Mouse (Mus musculus): ENCODE measurements around the gene Gm6583.

Gm6583 gene

GRCm38 (mm10) chr5:112367338-112367737, 11.5 kb upstream of the Gm6583 start:
- no peak for DNase-seq

DNA sequence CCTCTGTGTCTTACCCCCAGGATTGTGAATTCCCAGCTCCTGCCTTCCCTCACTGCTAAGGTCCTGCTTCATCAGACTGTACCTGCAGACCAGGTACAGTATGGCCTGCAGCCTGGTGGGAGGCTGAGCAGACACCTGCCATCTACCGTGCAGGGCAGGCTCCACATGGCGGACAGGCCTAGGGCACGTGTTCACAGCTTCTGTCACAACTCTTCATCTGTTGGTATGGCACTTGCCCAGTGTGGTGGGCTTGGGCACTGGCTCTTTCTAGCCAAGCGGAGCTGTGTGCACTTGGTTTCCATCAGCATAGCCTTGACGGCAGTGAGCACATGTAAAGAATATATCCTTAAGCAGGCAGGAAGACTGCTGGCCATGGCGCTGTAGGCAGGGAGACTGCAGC, 11.0 kb upstream of the Gm6583 start:
- no peak for DNase-seq

- DNase-seq, result no peak
Measured at GRCm38 (mm10) chr5:112364184-112364797, 8.5 kb upstream of the Gm6583 start.

- DNase-seq, result no peak
Measured at GRCm38 (mm10) chr5:112360077-112360476, 4.2 kb upstream of the Gm6583 start.

DNA sequence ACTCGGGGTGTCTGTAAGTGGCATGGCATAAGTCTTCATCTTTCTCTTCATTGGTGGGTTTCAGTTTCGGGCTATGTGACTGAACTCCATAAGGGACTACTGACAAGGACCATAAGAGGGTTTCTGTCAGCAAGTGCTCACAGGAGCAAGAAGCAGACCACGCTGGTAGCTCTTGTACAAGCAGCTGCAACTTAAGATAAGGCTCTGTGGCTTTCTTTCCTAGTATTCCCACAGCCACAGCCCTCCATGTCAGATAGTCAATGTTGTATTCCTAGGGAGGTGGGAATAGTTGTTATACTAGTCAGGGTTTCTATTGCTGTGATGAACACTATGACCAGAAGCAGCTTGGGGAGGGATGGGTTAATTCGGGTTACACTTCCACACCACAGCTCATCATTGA, 3.7 kb upstream of the Gm6583 start:
- no peak for DNase-seq

DNA sequence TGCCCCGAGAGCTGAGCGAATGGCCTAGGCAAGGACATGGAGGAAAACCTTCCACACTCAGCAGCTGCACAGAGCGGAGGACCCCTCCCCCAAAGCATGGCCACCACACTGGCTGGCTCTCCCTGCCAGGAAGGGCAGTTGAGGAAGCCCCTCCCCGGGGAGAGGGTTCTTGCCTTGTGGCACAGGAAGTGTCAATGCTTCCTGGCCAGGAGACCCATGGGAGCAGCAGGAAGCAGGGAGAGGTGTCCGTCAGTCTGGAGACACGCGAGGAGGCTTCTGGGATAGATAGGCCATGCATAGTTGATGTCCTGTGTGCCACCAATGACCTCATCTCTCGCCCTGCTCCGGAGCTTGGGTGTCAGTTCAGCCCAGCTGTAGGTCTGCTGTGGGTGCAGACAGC, 489 bp upstream of the Gm6583 start:
- peak in 1 of 2 experiments; percentile 31 for DNase-seq

DNA sequence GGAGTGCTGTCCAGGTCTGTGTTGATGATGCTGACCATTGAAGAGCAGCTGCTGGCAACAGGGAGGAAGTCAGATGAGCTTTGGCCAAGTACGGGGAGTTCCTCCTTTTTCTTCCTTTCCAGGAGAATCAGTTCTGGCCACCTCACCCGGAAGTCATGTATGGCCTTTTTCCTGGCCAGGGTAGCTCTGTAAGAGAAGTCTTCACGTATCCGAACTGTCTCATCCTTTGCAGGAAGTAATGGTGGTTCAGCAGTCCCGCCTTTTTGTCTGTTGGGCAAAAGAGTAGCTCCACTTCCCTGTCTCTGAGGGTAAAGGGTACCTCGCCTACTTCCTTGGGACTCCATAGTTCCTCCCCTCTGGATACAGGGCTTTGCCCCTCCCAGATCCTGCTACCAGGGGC, 340 bp downstream of the Gm6583 start:
- no peak for DNase-seq

DNA sequence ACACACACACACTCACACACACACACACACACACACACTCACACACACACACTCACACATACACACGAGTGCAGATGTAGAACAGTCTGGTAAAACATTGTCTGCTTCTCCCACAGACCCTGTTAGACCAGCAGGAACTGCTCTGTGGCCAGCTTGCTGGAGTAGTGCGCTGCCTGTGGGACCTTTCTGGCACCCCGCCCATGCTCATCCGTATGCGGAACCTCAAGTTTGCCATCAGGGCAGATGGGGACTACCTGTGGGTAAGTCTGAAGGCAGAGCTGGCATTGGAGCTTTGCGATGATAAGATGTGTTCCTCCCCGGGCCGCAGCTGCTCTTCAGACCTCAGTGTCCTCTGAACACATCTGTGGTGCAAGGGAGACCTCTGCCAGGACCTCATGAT, 6.7 kb downstream of the Gm6583 start:
- no peak for DNase-seq

GRCm38 (mm10) chr5:112346211-112346965, 9.4 kb downstream of the Gm6583 start:
- DNase-seq, result no peak

DNA sequence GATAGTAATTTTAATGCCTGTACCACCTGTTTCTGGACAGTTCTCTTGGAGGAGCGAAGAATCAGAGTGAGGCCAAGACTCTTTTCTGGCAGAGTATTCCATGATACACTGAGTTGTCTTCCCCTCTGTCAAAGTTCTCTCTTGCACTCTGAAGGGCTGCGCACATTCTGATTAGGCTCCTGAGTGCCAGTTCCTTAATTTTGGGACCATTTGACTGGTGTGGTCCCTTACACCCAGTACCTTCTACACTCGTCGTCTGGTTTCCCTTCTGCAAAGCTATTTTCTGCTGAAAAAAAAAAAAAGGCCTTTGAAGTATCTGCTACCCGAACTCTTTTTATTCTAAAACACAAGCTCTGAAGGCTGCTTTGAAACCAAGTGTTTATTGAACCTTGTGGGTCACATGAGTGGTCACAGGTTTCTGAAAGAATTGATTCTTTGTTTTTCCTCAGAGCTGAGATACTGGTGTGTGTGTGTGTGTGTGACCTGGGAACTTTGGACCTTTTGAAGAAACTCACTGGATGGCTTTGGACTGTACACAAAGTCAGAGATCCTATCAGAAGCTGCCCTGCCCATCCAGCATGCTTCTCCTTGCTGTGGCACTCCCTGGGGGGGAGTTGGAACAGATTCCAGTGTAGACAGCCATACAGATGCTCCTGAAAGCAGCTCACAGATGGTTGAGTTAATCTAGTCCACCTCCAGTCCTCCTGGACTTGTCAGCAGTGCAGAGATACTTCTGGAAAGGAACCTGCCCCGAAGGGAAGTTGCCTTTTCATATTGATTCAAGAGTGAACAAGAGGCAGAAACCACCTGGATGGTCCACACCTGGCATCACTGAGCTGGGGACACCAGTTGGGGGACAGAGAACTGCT, 11.5 kb downstream of the Gm6583 start:
- peak; percentile 35 to 63 for DNase-seq

DNA sequence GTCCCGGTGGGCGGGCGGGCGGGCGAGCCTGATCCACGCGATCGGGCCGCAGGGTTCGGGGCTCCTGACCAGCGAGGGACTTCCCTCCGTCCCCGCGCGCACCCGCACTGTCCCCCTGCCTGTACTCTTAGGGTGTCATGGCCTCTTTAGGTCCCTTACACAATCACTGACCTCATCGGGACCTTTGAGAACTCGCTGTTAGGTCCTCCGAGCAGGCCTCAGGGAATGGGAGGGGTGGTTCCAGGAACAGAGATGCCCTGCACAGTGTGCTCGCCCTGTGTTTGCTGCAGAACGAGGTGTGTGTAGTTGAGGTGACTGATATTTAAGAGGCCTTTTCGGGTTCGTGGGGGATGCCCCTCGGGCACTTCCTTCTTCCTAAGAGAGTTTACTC, 12.6 kb downstream of the Gm6583 start:
- DNase-seq, result peak; percentile 17 to 23

GRCm38 (mm10) chr5:112342463-112343204, 13.2 kb downstream of the Gm6583 start, which contains the start of the genes Srrd and Hps4:
Srrd (minus strand) TSS chr5:112343040.
Hps4 (plus strand) TSS chr5:112343083.
- DNase-seq, result peak; percentile 67 to 78

DNA sequence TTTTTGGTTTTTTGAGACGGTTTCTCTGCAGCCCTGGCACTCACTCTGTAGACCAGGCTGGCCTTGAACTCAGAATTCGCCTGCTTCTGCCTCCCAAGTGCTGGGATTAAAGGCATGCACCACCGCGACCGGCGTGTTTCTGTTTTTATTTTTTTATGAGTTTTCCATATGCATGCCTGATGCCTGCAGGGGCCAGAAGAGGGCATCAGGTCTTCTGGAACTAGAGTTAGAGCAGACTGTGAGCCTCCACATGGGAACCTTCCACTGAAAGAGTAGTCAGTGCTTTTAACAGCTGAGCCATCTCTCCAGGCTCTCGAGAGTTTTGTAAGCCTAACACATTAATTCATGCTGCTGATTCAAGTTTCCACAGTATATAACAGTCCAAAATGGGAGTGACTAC, 16.6 kb downstream of the Gm6583 start:
- no peak for DNase-seq

DNA sequence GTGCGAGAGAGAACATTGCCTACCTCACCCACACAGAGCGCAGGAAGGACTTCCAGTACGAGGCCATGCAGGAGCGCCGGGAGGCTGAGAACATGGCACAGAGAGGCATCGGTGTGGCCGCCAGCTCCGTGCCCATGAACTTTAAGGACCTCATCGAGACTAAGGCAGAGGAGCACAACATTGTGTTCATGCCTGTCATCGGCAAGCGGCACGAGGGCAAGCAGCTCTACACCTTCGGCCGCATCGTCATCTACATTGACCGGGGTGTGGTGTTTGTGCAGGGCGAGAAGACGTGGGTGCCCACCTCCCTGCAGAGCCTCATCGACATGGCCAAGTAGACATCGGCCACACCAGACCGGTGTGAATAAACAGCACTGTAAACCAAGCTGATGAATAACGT, 18.8 kb downstream of the Gm6583 start:
- DNase-seq, result no peak

- DNase-seq, result peak; percentile 28 to 65
Measured at GRCm38 (mm10) chr5:112335473-112335872, 20.4 kb downstream of the Gm6583 start.

DNA sequence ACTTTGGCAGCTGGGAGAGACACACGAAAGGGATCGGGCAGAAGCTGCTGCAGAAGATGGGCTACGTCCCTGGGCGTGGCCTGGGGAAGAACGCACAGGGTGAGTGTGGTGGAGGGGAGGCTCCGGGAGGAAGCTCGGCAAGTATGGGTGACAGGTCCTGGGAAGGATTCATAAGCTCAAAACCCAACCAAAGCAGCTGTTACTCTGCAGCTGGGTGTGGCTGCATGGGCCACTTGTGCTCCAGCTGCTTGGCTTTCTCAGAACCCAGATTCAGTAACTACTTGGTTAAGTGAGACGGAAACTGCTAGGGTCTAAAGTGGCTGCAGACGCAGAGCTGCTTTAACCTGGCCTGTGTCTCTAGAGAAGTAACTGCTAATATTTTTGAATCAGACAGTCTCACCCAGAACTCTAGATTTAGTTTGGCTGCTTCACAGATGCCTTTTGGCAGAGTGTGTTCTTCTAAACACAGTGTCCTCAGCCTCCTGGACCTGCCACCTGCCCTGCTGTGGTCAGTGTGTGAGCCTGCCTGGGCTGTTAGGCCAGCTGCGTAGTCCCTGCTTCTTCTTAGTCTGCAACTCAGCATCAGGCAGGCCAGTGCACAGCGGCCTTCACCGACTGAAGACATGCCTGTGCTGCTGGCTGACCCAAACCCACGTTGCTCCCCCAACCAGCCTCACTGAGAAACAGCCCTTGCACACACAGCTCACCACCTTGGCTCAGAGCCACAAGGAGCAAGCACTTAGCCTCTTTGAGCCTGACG, 25.8 kb downstream of the Gm6583 start:
- DNase-seq, result no peak

DNA sequence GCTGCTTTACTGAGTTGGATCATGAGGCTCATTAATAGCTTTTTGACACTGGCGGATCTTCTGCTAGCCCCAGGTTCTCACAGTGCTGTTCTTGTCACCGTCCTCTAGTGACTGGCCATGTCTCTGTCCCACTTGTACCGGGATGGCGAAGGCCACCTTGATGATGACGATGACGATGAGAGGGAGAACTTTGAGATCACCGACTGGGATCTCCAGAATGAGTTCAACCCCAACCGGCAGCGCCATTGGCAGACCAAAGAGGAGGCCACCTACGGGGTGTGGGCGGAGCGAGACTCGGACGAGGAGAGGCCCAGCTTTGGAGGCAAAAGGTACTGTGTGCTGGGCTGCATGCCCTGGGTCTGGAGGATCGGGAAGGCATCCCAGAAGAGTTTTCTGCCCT, 28.0 kb downstream of the Gm6583 start:
- DNase-seq, result no peak

GRCm38 (mm10) chr5:112326446-112327009, 29.3 kb downstream of the Gm6583 start:
- no peak for DNase-seq

DNA sequence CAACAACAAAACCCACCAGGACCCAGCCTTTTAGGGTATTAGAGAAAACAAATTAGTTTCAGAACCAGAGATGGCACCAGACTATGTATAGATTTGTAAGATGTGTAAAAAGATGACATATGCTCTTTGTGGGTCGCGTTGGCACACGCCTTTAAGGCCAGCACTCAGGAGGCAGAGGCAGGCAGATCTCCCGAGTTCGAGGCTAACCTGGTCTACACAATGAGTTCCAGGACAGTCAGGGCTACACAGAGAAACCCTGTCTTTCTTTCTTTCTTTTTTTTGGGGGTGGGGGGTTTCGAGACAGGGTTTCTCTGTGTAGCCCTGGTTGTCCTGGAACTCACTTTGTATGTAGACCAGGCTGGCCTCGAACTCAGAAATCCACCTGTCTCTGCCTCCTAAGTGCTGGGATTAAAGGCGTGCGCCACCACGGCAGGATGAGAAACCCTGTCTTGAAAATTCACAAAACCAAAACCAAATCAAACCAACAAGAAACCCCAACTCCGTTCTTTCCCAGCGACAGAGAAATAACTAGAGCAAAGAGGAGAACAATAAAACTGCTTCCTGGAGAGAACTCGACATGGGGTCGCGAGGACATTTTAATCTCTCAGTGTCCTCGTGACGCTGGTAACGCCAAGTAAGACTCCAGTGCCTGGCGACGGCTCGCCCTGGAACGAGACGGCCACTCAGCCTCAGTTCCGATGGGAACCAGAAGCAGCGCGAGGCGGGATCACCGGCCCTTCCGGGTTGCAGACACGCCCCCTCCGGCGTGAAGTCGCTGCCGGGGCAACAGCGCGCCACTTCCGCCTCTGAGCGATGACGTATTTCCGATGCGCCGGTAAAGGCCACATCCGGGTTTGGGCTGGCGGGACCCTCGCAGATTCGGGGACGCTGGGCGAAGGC, 30.0 kb downstream of the Gm6583 start, which contains the start of gene Tfip11:
Gene Tfip11, plus strand, starts transcription at position 813 of the 900 bp plus-strand sequence.
- DNase-seq, result peak; percentile 94 to 96

Data from kidney, adult 8-10 months (tissue).